Mouse (Mus musculus) kidney, embryonic 14.5 days (tissue): ENCODE measurements around the gene Il34. TPM values are rescaled to one million over a fixed set of nuclear protein-coding genes. Genes with fewer than 3 reads are reported as not detected.

ENCODE experiments used
- ATAC-seq: fragments of 200-750 bp; cut with Nextera tagmentation; 2 replicates; pipeline ENCODE4 v1.8.0; 2017; ENCODE audit warnings: moderate number of reproducible peaks, mild to moderate bottlenecking, moderate TSS enrichment, moderate library complexity; ENCODE audit not compliant: low FRiP score, low TSS enrichment
- H3K27ac ChIP-seq: fragments of 300-500 bp; sonication (generic); 2 replicates; pipeline ENCODE4 v1.5.1; 2014; ENCODE audit warnings: low read depth, mild to moderate bottlenecking, low read length, moderate library complexity, mixed read lengths
- H3K27me3 ChIP-seq: fragments of 300-500 bp; sonication (generic); 2 replicates; pipeline ENCODE4 v1.6.1; 2014; ENCODE audit warnings: mild to moderate bottlenecking, low read length; ENCODE audit not compliant: control insufficient read depth, insufficient read depth
- H3K36me3 ChIP-seq: fragments of 300-500 bp; sonication (generic); 2 replicates; pipeline ENCODE4 v1.6.1; 2014; ENCODE audit warnings: low read length, mixed read lengths; ENCODE audit not compliant: control insufficient read depth, insufficient read depth
- H3K4me1 ChIP-seq: fragments of 300-500 bp; sonication (generic); 2 replicates; pipeline ENCODE4 v1.6.1; 2014; ENCODE audit warnings: low read length, mixed read lengths; ENCODE audit not compliant: control insufficient read depth, insufficient read depth
- H3K4me2 ChIP-seq: fragments of 300-500 bp; sonication (generic); replicated peaks from 2 replicates; pipeline ENCODE4 v1.6.1; 2014; ENCODE audit warnings: low read depth, mild to moderate bottlenecking, low read length
- H3K4me3 ChIP-seq: fragments of 300-500 bp; sonication (generic); 2 replicates; pipeline ENCODE4 v1.5.1; 2014; ENCODE audit warnings: mild to moderate bottlenecking, low read length
- H3K9ac ChIP-seq: fragments of 300-500 bp; sonication (generic); 2 replicates; pipeline ENCODE4 v1.6.1; 2014; ENCODE audit warnings: low read depth, mild to moderate bottlenecking, low read length, moderate library complexity
- H3K9me3 ChIP-seq: fragments of 300-500 bp; sonication (generic); 2 replicates; pipeline ENCODE4 v1.6.1; 2016; ENCODE audit warnings: low read length; ENCODE audit not compliant: control insufficient read depth
- WGBS: fragments of 180-500 bp; shearing (Covaris S2); extraction: QIAGEN DNeasy Blood & Tissue Kit; methylation state at CpG from one replicate; pipeline ENCODE4 v1.1.7; 2014; 5-methylcytosine and 5-hydroxymethylcytosine counted together
- polyA plus RNA-seq: library from polyadenylated mRNA; unstranded; fragments of >200 nt; fragmentation: Nextera tagmentation; extraction: Ambion mirVana; gene quantifications from 2 replicates; pipeline ENCODE4 v1.2.1, GENCODE M21; 2014

Gene Il34
- polyA plus RNA-seq, 1 experiment from 2014 or later: 1.7 TPM

DNA sequence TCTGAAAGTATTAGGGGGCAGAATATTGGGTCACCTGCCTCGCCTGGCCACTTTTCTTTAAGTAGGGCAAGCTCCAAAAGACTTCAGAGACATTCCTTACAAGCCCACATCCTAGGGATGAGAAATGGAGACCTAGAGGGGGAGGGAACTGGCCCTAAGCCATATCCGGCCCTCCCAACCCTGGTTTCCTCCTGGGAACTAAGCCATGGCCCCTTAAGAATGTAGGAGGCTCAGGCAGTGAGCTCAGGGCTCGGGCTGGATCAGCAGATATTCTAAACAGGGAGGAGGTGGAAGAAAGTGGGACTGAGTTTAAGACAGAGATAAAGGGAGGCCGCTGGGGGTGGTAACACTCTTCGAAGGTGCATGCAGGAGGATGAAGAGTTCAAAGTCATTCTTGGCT lies 44.5 kb downstream of the Il34 start:
- Histone ChIP-seq H3K4me1 (no peaks in the 10 kb centered on the region), H3K4me2 (no peak overlapping the region), H3K9ac (no peak overlapping the region), H3K4me3 (no peak overlapping the region), H3K36me3 (no peaks in the 10 kb centered on the region), H3K27ac (no peak overlapping the region), H3K9me3 (no peaks in the 10 kb centered on the region), H3K27me3 (no peaks in the 10 kb centered on the region)
- peak; percentile 54; the same call in 1 of the 2 replicates for ATAC-seq
- 57% methylated on average over 5 of the region's 5 CpGs for WGBS

- no peak overlapping the region for H3K9ac ChIP-seq
- no peak for ATAC-seq
- no peaks in the 10 kb centered on the region for H3K9me3 ChIP-seq
- H3K4me2 ChIP-seq: no peak overlapping the region
- WGBS: 69% methylated on average over 7 of the region's 7 CpGs
- no peaks in the 10 kb centered on the region for H3K27me3 ChIP-seq
- no peak overlapping the region for H3K4me3 ChIP-seq
- no peaks in the 10 kb centered on the region for H3K36me3 ChIP-seq
- H3K4me1 ChIP-seq: peaks cover under 1% of the 10 kb centered on the region; the same call in 1 of the 2 replicates
- no peak overlapping the region for H3K27ac ChIP-seq
These were observed 45.3 kb downstream of the Il34 start for GRCm38 (mm10) chr8:110760280-110760940.

- Histone ChIP-seq H3K4me1 (peaks cover 9% of the 10 kb centered on the region; the same call in 1 of the 2 replicates), H3K9me3 (no peaks in the 10 kb centered on the region), H3K4me3 (no peak overlapping the region), H3K27ac (no peak overlapping the region), H3K36me3 (no peaks in the 10 kb centered on the region), H3K9ac (no peak overlapping the region), H3K27me3 (no peaks in the 10 kb centered on the region), H3K4me2 (no peak overlapping the region)
- 76% methylated on average over 5 of the region's 5 CpGs for WGBS
- no peak for ATAC-seq
These were observed 49.5 kb downstream of the Il34 start for GRCm38 (mm10) chr8:110756196-110756595.

DNA sequence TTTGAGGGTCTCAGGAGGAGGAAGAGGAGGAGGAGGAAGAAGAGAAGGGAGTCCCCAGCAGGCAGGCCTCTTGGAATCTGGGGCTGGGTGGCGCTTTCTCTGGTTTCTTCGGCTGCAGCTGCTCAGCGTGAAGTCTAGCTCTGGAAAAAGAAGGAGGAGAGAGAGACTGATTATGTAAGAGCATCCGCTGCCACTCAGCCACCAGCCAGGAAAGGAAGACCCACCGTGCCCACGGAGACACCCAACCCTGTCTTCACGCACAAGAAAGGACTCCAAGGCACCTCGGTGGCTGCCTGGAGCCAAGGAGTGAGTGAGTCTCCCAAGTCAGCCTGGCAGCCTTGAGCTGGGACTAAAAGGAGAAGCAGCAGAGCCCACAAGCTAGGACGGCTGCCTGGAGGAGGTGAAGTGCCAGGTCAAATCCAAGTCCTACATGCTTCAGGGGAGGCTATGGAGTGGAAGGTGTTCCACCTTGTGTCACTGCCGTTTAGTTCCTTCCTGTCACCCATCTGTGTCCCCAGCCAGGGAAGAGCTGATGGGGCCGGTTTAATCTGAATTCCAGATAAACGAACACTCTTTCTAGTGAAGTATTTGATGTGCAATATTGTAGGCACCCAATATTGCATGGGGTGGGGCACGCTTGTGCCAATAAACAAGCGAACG lies 50.1 kb downstream of the Il34 start:
- 62% methylated on average over 15 of the region's 15 CpGs for WGBS
- no peaks in the 10 kb centered on the region for H3K27me3 ChIP-seq
- no peak overlapping the region for H3K27ac ChIP-seq
- H3K4me3 ChIP-seq: no peak overlapping the region
- no peaks in the 10 kb centered on the region for H3K9me3 ChIP-seq
- no peak for ATAC-seq
- H3K4me1 ChIP-seq: peaks cover 9% of the 10 kb centered on the region; the same call in 1 of the 2 replicates
- no peak overlapping the region for H3K9ac ChIP-seq
- no peak overlapping the region for H3K4me2 ChIP-seq
- H3K36me3 ChIP-seq: no peaks in the 10 kb centered on the region

- Histone ChIP-seq H3K4me2 (no peak overlapping the region), H3K4me3 (no peak overlapping the region), H3K36me3 (no peaks in the 10 kb centered on the region), H3K9ac (no peak overlapping the region), H3K4me1 (peaks cover 9% of the 10 kb centered on the region; the same call in 1 of the 2 replicates), H3K9me3 (no peaks in the 10 kb centered on the region), H3K27me3 (no peaks in the 10 kb centered on the region), H3K27ac (no peak overlapping the region)
- ATAC-seq: peak; percentile 59; the same call in 1 of the 2 replicates
- 54% methylated on average over 4 of the region's 4 CpGs for WGBS
These were observed 51.0 kb downstream of the Il34 start for GRCm38 (mm10) chr8:110754713-110755112.

- 74% methylated on average over 5 of the region's 5 CpGs for WGBS
These were observed 54.2 kb downstream of the Il34 start for GRCm38 (mm10) chr8:110751490-110751889.

GRCm38 (mm10) chr8:110750269-110750668 lies 55.5 kb downstream of the Il34 start:
- H3K4me1 ChIP-seq: peaks cover 7% of the 10 kb centered on the region; the same call in 1 of the 2 replicates
- H3K9ac ChIP-seq: no peak overlapping the region
- H3K4me2 ChIP-seq: no peak overlapping the region
- H3K36me3 ChIP-seq: no peaks in the 10 kb centered on the region
- WGBS: 36% methylated on average over 13 of the region's 13 CpGs
- no peaks in the 10 kb centered on the region for H3K27me3 ChIP-seq
- no peaks in the 10 kb centered on the region for H3K9me3 ChIP-seq
- no peak for ATAC-seq
- H3K4me3 ChIP-seq: no peak overlapping the region
- H3K27ac ChIP-seq: no peak overlapping the region

More at GRCm38 (mm10) chr8:110751490-110751889, 54.2 kb downstream of the Il34 start:
- Histone ChIP-seq H3K4me1 (peaks cover 9% of the 10 kb centered on the region; the same call in 1 of the 2 replicates), H3K4me3 (no peak overlapping the region), H3K36me3 (no peaks in the 10 kb centered on the region), H3K9ac (no peak overlapping the region), H3K9me3 (no peaks in the 10 kb centered on the region), H3K27ac (no peak overlapping the region), H3K27me3 (no peaks in the 10 kb centered on the region), H3K4me2 (no peak overlapping the region)
- ATAC-seq: no peak

- peak; percentile 10; the same call in 1 of the 2 replicates for ATAC-seq
These were observed 56.1 kb downstream of the Il34 start for GRCm38 (mm10) chr8:110749500-110750170.

More at GRCm38 (mm10) chr8:110749500-110750170, 56.1 kb downstream of the Il34 start:
- no peaks in the 10 kb centered on the region for H3K27me3 ChIP-seq
- WGBS: 59% methylated on average over 10 of the region's 10 CpGs
- peaks cover 1% of the 10 kb centered on the region; the same call in 1 of the 2 replicates for H3K4me1 ChIP-seq
- no peak overlapping the region for H3K4me3 ChIP-seq
- H3K4me2 ChIP-seq: no peak overlapping the region
- H3K9me3 ChIP-seq: no peaks in the 10 kb centered on the region
- no peak overlapping the region for H3K9ac ChIP-seq
- H3K36me3 ChIP-seq: no peaks in the 10 kb centered on the region
- H3K27ac ChIP-seq: no peak overlapping the region
